Comparison of ENCODE assay signal across 19 mouse cellular contexts in genomic region chr1:168265090-168265489, GRCm38 (mm10).
DNase-seq lines count a peak whose midpoint lies in the region; ATAC-seq and TF ChIP-seq lines count a peak whose summit lies in the region.
"Had no signal": no experiment of that assay in that cellular context is flagged by ENCODE, and none has a peak within 500 bp of the region (broad histone marks: within the 10 kb centered on the region; RNA-seq: fewer than 3 reads in every experiment).

No protein-coding gene starts in this region.

- H3K9me3 ChIP-seq in hindbrain, embryonic 11.5 days (ENCODE audit: control insufficient read depth, low read length) = no peaks in the 10 kb centered on the region
- no peaks in the 10 kb centered on the region for H3K9me3 ChIP-seq in hindbrain, embryonic 10.5 days
- no peaks in the 10 kb centered on the region for H3K9me3 ChIP-seq in midbrain, embryonic 13.5 days
- no peaks in the 10 kb centered on the region for H3K9me3 ChIP-seq in midbrain, postnatal 0 days (ENCODE audit: low read length)
- no peaks in the 10 kb centered on the region for H3K9me3 ChIP-seq in stomach, embryonic 14.5 days (ENCODE audit: control insufficient read depth, low read depth, low read length)
- H3K9me3 ChIP-seq in stomach, postnatal 0 days (ENCODE audit: control insufficient read depth, low read length) = no peaks in the 10 kb centered on the region
- no peaks in the 10 kb centered on the region for H3K9me3 ChIP-seq in intestine, embryonic 16.5 days (ENCODE audit: control insufficient read depth, low read length)
- H3K9me3 ChIP-seq: embryonic facial prominence, embryonic 12.5 days; forebrain, embryonic 13.5 days; heart, embryonic 13.5 days had no signal

- no peaks in the 10 kb centered on the region for H3K36me3 ChIP-seq in hindbrain, embryonic 11.5 days (ENCODE audit: control insufficient read depth, insufficient read depth, low read length)
- H3K36me3 ChIP-seq in hindbrain, embryonic 10.5 days = no peaks in the 10 kb centered on the region
- no peaks in the 10 kb centered on the region for H3K36me3 ChIP-seq in midbrain, embryonic 13.5 days
- H3K36me3 ChIP-seq in midbrain, postnatal 0 days (ENCODE audit: insufficient read depth, low read length) = no peaks in the 10 kb centered on the region
- no peaks in the 10 kb centered on the region for H3K36me3 ChIP-seq in stomach, embryonic 14.5 days (ENCODE audit: control insufficient read depth, insufficient read depth, low read length)
- no peaks in the 10 kb centered on the region for H3K36me3 ChIP-seq in stomach, postnatal 0 days (ENCODE audit: control insufficient read depth, insufficient read depth, low read length)
- H3K36me3 ChIP-seq in intestine, embryonic 16.5 days (ENCODE audit: control insufficient read depth, insufficient read depth, low read length) = no peaks in the 10 kb centered on the region
- H3K36me3 ChIP-seq: embryonic facial prominence, embryonic 12.5 days; heart, embryonic 13.5 days had no signal

- TF ChIP-seq EP300 in stomach, postnatal 0 days (optimal IDR thresholded peaks at IDR 0.05) = no peak

- DNase-seq in hindbrain, embryonic 11.5 days (ENCODE audit: low spot score) = no peak
- no peak for DNase-seq in hindbrain, embryonic 10.5 days (ENCODE audit: low spot score)
- DNase-seq in midbrain, postnatal 0 days (ENCODE audit: low spot score) = no peak
- no peak for DNase-seq in stomach, postnatal 0 days (ENCODE audit: low spot score)
- DNase-seq: cerebellum, adult 11-12 months; cerebellum, adult 9-10 months; cerebellum, postnatal 25 days; forebrain, postnatal 0 days; gastrocnemius, postnatal 14 days; heart, postnatal 36 days had no signal

- H3K4me2 ChIP-seq in hindbrain, embryonic 11.5 days (replicated peaks; ENCODE audit: low read depth, low read length) = no peak overlapping the region
- H3K4me2 ChIP-seq in midbrain, embryonic 13.5 days (replicated peaks) = no peak overlapping the region
- H3K4me2 ChIP-seq in midbrain, postnatal 0 days (ENCODE audit: low read depth, low read length, poor library complexity, severe bottlenecking) = no peak overlapping the region
- H3K4me2 ChIP-seq in stomach, embryonic 14.5 days (replicated peaks; ENCODE audit: low read depth, low read length) = no peak overlapping the region
- H3K4me2 ChIP-seq in stomach, postnatal 0 days (replicated peaks; ENCODE audit: low read depth) = no peak overlapping the region
- no peak overlapping the region for H3K4me2 ChIP-seq in intestine, embryonic 16.5 days (ENCODE audit: low read depth, low read length)
- H3K4me2 ChIP-seq: embryonic facial prominence, embryonic 12.5 days; forebrain, embryonic 13.5 days; heart, embryonic 13.5 days had no signal

- 0 out of 2 replicates have a peak overlapping the region, but pooled peaks have one; percentile 1 for H3K27ac ChIP-seq in hindbrain, embryonic 11.5 days (ENCODE audit: low read depth, low read length)
- no peak overlapping the region for H3K27ac ChIP-seq in hindbrain, embryonic 10.5 days
- peak overlapping the region; percentile 20 for H3K27ac ChIP-seq in midbrain, embryonic 13.5 days
- H3K27ac ChIP-seq in midbrain, postnatal 0 days (ENCODE audit: low read depth, low read length) = no peak overlapping the region
- no peak overlapping the region for H3K27ac ChIP-seq in stomach, embryonic 14.5 days (ENCODE audit: low read length)
- H3K27ac ChIP-seq in stomach, postnatal 0 days (replicated peaks) = no peak overlapping the region
- no peak overlapping the region for H3K27ac ChIP-seq in intestine, embryonic 16.5 days (ENCODE audit: low read length)
- H3K27ac ChIP-seq: embryonic facial prominence, embryonic 12.5 days; forebrain, embryonic 13.5 days; heart, embryonic 13.5 days had no signal

- no peak for ATAC-seq in hindbrain, embryonic 11.5 days (ENCODE audit: low FRiP score)
- ATAC-seq in midbrain, embryonic 13.5 days = no peak
- ATAC-seq in midbrain, postnatal 0 days (ENCODE audit: low FRiP score) = no peak
- 0 out of 2 replicates have a peak, but pooled peaks have one; percentile 34 for ATAC-seq in stomach, embryonic 14.5 days (ENCODE audit: insufficient number of reproducible peaks, insufficient read depth, low FRiP score, low read depth)
- no peak for ATAC-seq in stomach, postnatal 0 days (ENCODE audit: low FRiP score, low TSS enrichment)
- no peak for ATAC-seq in intestine, embryonic 16.5 days
- ATAC-seq: activated CD4-positive, CD25-positive, alpha-beta regulatory T cell, adult 4 months; forebrain, embryonic 13.5 days; forebrain, postnatal 0 days; Patski had no signal

- H3K4me1 ChIP-seq in hindbrain, embryonic 11.5 days (replicated peaks; ENCODE audit: control insufficient read depth, insufficient read depth, low read length) = no peaks in the 10 kb centered on the region; the same call in 1 of the 2 replicates
- peaks cover 24% of the 10 kb centered on the region for H3K4me1 ChIP-seq in hindbrain, embryonic 10.5 days (replicated peaks)
- peaks cover 64% of the 10 kb centered on the region for H3K4me1 ChIP-seq in midbrain, embryonic 13.5 days (replicated peaks)
- peaks cover 12% of the 10 kb centered on the region for H3K4me1 ChIP-seq in midbrain, postnatal 0 days (ENCODE audit: insufficient read depth, low read length)
- H3K4me1 ChIP-seq in stomach, embryonic 14.5 days (ENCODE audit: control insufficient read depth, insufficient read depth, low read length) = peaks cover 11% of the 10 kb centered on the region; the same call in 1 of the 2 replicates
- H3K4me1 ChIP-seq in stomach, postnatal 0 days (replicated peaks; ENCODE audit: control insufficient read depth, insufficient read depth) = 0 out of 2 replicates have a peak, but pooled peaks cover 10% of the 10 kb centered on the region
- H3K4me1 ChIP-seq in intestine, embryonic 16.5 days (ENCODE audit: control insufficient read depth, insufficient read depth, low read length) = no peaks in the 10 kb centered on the region

- WGBS in hindbrain, embryonic 11.5 days = 78% methylated on average over 5 of the region's 5 CpGs
- WGBS in hindbrain, embryonic 10.5 days = 93% methylated on average over 5 of the region's 5 CpGs
- WGBS in midbrain, embryonic 13.5 days = 73% methylated on average over 5 of the region's 5 CpGs
- WGBS in midbrain, postnatal 0 days = 66% methylated on average over 5 of the region's 5 CpGs
- 79% methylated on average over 5 of the region's 5 CpGs for WGBS in stomach, embryonic 14.5 days
- 87% methylated on average over 5 of the region's 5 CpGs for WGBS in stomach, postnatal 0 days
- 83% methylated on average over 5 of the region's 5 CpGs for WGBS in intestine, embryonic 16.5 days

- no peaks in the 10 kb centered on the region for H3K27me3 ChIP-seq in hindbrain, embryonic 11.5 days (ENCODE audit: control insufficient read depth, insufficient read depth, low read length)
- no peaks in the 10 kb centered on the region for H3K27me3 ChIP-seq in hindbrain, embryonic 10.5 days (ENCODE audit: insufficient read depth, poor library complexity, severe bottlenecking)
- no peaks in the 10 kb centered on the region for H3K27me3 ChIP-seq in midbrain, embryonic 13.5 days
- no peaks in the 10 kb centered on the region for H3K27me3 ChIP-seq in midbrain, postnatal 0 days (ENCODE audit: insufficient read depth, low read length)
- H3K27me3 ChIP-seq in stomach, embryonic 14.5 days (ENCODE audit: control insufficient read depth, insufficient read depth, low read length) = no peaks in the 10 kb centered on the region
- H3K27me3 ChIP-seq in stomach, postnatal 0 days (ENCODE audit: control insufficient read depth, insufficient read depth, low read length) = no peaks in the 10 kb centered on the region
- H3K27me3 ChIP-seq in intestine, embryonic 16.5 days (replicated peaks; ENCODE audit: control insufficient read depth, insufficient read depth, low read length) = no peaks in the 10 kb centered on the region
- H3K27me3 ChIP-seq: CH12.LX; embryonic facial prominence, embryonic 12.5 days; forebrain, embryonic 13.5 days; heart, embryonic 13.5 days; Patski had no signal

- no peak overlapping the region for H3K4me3 ChIP-seq in hindbrain, embryonic 11.5 days (ENCODE audit: low read depth, low read length)
- H3K4me3 ChIP-seq in hindbrain, embryonic 10.5 days = no peak overlapping the region
- H3K4me3 ChIP-seq in midbrain, embryonic 13.5 days (replicated peaks) = no peak overlapping the region
- no peak overlapping the region for H3K4me3 ChIP-seq in midbrain, postnatal 0 days (ENCODE audit: low read depth, low read length)
- H3K4me3 ChIP-seq in stomach, embryonic 14.5 days (ENCODE audit: low read depth, low read length) = no peak overlapping the region
- H3K4me3 ChIP-seq in stomach, postnatal 0 days (ENCODE audit: low read depth, low read length) = no peak overlapping the region
- no peak overlapping the region for H3K4me3 ChIP-seq in intestine, embryonic 16.5 days (ENCODE audit: low read length)
- H3K4me3 ChIP-seq: embryonic facial prominence, embryonic 12.5 days; forebrain, embryonic 13.5 days; heart, embryonic 13.5 days had no signal

- TF ChIP-seq CTCF in midbrain, postnatal 0 days (IDR thresholded peaks at IDR 0.05) = no peak
- no peak for TF ChIP-seq CTCF in stomach, postnatal 0 days (IDR thresholded peaks at IDR 0.05; ENCODE audit: low read depth)

- no peak overlapping the region for H3K9ac ChIP-seq in hindbrain, embryonic 11.5 days (ENCODE audit: low read depth, low read length)
- H3K9ac ChIP-seq in midbrain, embryonic 13.5 days (replicated peaks) = no peak overlapping the region
- no peak overlapping the region for H3K9ac ChIP-seq in midbrain, postnatal 0 days (replicated peaks; ENCODE audit: low read length, poor library complexity, severe bottlenecking)
- H3K9ac ChIP-seq in stomach, embryonic 14.5 days (replicated peaks; ENCODE audit: low read depth, low read length) = no peak overlapping the region
- H3K9ac ChIP-seq in stomach, postnatal 0 days (ENCODE audit: low read length) = no peak overlapping the region
- H3K9ac ChIP-seq in intestine, embryonic 16.5 days (ENCODE audit: low read depth, low read length) = no peak overlapping the region
- H3K9ac ChIP-seq: embryonic facial prominence, embryonic 12.5 days; forebrain, embryonic 13.5 days; forebrain, postnatal 0 days had no signal

Comparison
In these comparisons a context has a peak if more than half of its experiments do, and no peak if none do; other contexts are left out.
1. H3K27ac ChIP-seq: peak in hindbrain, embryonic 11.5 days (single experiment) and midbrain, embryonic 13.5 days (single experiment); none in hindbrain, embryonic 10.5 days (single experiment), midbrain, postnatal 0 days (single experiment), stomach, embryonic 14.5 days (single experiment), stomach, postnatal 0 days (single experiment) and intestine, embryonic 16.5 days (single experiment).